Mouse (Mus musculus): ENCODE data around the gene St6galnac5. TPM values are rescaled to one million over a fixed set of nuclear protein-coding genes. Genes with fewer than 3 reads are reported as not detected.

St6galnac5 gene
- total RNA-seq, 2 experiments from 2014 or later: 2.5 to 4.9 TPM

DNA sequence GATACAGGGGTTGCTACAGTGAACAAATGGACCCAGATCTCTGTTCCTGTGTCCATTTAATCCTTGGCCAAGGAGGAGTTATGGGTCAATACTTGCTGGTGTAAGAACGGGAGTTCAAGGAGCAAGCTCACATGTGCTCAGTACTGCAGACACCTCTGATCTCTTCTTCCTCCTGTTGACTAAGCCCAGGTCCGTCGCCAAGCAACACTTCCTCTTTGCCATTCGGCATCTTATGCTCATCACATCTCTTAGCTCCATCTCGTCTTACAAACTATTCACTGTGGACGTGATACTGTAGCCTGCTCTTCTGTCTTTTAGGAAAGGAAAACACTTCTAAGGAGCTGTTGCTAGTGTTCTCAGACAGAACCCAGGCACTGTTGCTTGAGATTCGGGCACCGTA lies 64.5 kb downstream of the St6galnac5 start:
- no peak for DNase-seq (ENCODE audit: low spot score in 2 of 2)

DNA sequence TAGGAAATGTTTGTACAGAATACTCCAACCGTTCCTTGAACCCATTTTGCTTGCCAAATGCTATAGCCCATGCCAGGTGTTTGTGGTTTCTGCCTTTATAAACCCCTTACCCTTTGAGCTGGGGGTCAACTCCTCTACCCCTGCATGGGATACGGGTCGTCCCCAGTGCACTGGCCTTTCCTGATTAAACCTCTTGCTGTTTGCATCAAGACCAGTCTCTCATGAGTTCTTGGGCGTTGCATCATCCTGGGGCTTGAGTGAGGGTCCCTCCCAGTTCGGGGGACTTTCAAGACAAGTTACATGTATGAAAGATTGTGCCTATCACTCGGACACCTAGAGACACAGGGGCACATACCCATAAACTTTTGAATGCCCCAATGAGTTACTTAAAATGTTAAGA lies 67.7 kb downstream of the St6galnac5 start:
- DNase-seq (ENCODE audit: low spot score in 2 of 2): no peak

DNA sequence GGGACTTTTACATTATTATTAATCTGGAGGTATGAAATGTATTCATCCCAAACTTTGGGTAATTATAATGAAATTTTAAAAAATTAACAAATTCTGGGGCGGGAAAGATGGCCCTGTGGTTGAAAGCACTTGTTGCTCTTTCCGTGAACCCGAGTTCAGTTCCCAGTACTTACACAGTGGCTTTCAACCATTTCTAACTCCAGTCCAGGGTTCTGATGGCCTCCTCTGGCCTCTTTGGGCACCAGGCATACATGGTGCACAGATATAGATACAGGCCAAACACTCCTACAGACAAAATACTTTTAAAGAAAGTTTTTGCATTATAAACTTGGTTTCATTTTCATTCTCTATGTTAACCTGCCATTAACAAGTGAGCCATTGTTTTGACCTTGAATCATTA lies 68.4 kb downstream of the St6galnac5 start:
- no peak for DNase-seq (ENCODE audit: low spot score in 2 of 2)

DNA sequence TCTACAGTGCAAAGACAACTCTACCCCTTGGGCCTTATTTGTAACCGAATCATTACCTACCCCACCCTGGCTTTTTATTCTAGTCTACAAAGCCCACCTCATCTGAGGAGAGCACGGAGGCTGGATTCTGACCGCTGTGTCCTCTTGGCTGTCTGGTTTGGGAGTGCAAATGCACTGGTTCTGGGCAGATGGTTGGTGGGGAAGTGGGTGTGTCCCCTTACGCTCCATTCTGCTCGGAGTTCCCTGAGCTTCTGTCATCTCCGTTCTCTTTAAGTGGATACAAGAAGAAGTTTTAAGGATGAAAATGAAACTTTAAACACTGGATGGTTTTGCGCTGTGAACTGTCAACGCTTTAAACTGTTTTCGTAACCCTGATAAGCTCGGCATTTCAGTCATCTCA lies 68.9 kb downstream of the St6galnac5 start:
- no peak for DNase-seq (ENCODE audit: low spot score in 2 of 2)

DNA sequence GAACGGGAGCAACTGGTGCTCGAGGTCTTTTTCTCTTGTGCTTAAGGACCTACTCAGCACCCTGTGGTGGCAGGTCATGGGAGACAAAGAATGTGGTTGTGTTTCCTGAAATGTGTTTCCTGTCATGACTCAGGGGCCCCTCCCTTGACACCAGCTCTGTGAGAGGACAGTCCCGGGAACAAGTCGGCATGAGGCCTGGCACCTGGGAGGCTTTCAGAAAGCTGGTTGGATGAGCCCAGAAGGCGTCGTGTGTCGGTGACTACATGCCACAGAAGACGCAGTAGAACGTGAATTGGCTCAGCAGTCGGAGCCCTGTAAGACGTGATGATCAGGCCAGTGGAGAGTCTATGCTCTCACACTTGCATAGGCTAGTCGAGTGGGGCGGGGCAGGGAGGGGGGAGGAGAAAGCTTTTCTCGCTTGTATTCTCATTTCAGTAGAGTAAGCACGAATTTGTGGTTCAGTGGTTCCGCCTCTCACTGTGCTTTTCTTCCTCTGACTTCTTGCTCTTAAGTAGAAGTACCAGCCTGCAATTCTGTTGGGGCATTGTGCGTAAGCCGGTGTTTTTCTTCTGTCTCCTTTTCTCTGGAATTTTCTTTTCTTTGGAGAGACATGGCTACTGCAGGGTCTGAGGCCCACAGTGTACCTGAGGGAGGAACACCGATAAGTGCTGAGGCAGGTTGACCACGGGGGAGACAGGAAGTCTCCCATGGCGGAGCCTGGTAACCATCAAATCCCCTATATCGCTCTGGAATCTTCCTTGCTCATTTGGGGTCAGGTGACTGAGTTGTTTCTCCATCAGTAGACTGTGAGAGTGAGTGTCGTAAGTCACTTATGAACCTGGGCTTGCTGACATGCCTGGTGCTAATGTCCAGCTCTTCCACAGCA lies 69.6 kb downstream of the St6galnac5 start:
- no peak for DNase-seq (ENCODE audit: low spot score in 2 of 2)

DNA sequence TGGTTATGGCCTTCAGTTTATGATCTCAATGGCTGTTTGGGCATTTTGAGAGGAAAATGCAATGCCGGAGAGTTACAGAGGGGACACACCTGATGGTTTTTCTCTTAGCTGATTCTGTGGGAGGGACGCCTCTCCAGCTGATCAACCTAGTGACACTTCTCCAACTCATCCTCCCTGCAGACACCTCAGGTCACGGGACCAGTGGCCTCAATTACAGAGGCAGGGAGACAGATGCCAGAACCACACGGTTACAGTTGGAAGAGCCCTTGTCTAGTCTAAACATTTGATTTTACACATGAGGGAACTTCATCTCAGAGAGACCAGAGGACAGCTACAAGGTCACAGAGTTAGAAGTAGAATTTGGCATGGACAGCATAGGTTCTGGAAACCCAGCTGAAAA lies 70.5 kb downstream of the St6galnac5 start:
- DNase-seq (ENCODE audit: low spot score in 2 of 2): no peak

DNA sequence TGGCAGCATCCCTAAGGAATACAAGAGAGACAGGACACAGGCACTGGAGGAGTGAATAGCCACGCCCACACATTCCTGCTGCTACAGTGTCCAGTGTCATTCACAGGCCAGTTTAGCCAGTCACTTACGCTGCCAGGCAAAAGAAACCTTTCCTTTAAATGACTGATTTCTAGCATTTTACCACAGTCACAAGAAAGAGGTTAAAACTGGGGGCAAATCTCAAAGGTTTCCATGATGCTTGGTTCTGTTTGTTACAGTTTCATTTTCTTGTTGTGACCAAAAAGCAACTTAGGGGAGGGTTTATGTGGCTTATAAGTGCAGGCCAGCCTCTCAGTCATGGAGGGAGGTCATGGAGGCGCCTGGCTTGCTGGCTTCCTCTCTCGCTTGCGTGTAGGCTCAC lies 74.4 kb downstream of the St6galnac5 start:
- no peak for DNase-seq (ENCODE audit: low spot score in 2 of 2)

DNA sequence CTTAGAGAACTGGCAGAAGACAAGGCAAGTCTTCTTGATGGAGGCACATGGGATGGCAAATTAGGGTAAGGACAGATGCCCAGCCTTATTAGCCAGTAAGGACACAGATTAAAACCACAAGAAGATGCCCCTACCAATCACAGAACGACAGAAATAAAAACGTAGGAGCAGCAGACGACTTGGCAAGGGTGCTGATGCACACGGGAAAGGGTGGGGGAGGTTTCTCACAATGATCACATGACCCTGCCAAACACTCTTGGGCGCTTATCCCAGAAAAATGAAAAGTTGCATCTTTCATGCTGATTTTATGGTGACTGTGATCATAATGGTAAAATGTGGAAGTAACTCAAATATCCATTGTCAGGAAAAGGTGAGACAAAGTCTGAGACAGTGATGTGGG lies 75.0 kb downstream of the St6galnac5 start:
- DNase-seq (ENCODE audit: low spot score in 2 of 2): no peak

DNA sequence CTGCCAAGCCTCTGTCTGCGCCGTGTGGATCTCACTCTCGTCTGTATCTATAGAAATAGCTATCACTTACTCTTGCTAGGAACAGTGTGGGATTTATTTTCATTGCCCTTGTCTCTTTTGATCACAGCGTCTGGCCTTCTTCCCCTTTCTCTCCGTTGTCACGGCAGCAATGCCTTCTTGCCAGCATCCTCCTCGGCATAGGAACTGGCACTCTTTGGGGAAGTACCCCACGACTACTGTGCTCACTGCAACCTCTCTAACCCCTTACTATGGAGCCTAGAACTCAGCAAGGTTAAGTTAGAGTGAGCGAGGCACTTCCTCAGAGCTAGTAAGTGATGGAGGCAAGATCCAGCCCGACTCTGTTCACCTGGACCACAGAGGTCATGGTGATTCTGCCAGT lies 76.2 kb downstream of the St6galnac5 start:
- DNase-seq (ENCODE audit: low spot score in 2 of 2): no peak

DNA sequence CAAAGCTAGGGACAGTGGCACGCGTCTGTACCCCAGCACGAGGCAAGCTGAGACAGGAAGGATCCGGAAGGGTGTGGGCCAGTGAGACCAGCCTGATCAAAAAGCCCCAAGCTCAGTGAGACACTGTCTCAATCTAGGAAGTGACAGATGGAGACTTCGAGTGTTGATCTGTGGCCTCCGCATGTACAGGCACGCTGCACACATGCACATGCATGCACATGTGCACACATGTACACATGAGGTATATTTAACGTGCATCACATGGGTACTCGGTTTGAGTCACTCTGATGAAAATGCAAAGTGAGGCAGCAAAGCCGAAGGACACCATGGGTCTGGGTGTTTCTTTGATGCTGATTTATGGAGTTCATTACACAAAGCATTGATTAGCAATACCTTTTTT lies 77.0 kb downstream of the St6galnac5 start:
- DNase-seq (ENCODE audit: low spot score in 2 of 2): no peak

DNA sequence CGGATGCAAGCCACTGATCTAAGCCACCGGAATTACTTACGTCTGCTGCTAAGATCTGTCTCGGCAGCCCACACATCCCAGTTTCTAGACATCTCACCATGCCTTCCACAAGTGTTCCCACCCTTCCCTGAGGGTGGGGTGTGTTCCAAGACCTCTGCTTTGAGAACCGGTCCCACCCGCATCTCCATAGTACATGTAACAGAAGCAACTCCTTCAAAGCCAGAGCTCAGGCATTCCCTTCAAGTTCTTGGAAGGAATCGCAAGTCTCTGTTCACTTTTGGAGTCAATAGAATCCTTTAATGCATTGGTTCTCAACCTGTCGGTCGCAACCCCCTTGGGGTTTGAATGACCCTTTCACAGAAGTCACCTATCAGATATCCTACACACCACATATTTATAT lies 83.1 kb downstream of the St6galnac5 start:
- DNase-seq (ENCODE audit: low spot score in 2 of 2): no peak

DNA sequence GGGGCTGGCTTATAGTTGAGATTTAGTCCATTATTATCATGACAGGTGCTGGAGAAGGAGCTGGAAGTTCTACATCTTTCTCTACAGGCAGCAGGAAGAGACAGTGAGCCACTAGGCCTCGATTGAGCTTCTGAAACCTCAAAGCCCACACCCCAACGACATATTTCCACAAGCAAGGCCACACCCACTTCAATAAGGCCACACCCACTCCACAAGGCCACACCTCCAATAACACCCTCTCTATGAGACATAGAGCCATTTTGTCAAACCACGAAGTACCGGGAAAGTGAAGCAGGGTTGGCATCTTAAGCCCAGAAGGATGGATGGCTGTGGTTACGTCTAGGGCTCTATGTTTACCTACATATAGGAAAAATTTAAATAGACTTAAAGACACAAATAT lies 84.8 kb downstream of the St6galnac5 start:
- no peak for DNase-seq (ENCODE audit: low spot score in 2 of 2)

DNA sequence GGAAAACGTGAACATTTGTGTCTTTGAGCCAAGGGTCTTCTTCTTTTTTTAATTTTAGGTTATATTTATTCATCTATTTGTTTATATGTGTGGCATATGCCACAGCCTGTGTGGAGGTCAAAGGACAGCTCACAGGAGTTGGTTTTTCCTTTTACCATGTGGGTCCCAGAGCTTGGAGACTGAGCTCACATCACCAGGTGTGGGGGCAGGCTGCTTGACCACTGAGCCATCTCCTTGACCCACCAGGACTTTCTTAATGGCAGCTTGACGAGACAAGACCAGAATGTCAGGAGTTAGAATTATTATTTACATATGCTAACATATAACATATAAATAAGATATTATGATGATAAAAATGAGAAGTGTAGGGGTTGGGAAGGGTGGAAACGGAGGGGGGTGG lies 85.9 kb downstream of the St6galnac5 start:
- DNase-seq (ENCODE audit: low spot score in 2 of 2): no peak

DNA sequence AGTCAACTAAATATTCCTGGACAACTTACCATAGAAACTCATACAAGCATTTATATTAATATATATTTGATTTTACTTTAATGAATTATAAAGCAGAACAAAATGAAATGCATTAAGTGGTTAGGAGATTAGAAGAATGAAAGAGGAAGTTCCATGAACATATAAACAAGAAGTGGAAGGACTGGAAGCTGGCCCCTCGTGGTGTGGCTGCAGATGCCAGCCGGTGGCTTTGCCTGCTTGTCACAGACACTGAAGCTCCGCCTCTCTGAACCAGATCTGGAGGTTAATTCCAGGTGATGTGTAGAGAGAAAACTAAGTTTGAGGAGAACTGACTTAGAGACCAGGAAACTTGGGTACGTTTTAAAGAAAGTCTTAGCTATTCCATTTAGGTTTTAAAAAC lies 87.1 kb downstream of the St6galnac5 start:
- no peak for DNase-seq (ENCODE audit: low spot score in 2 of 2)

DNA sequence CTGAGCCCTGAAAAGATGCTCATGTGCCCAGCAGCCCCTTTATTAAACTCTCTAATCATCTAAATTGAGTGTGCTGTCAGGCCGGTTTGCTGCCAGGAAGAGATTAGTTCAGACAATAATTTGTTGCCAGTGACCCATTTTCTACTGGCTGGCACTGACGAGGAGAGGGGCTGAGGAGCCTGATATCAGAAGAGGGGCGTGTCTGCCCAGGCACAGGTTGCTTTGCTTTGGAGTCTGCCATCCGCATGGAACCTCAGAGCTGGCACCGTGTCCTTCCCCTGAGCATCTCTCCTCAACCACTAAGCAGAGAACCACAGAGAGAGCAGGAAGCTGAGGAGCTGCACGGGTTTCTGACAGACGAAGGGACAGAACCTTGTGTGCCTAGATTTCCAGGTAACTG lies 93.9 kb downstream of the St6galnac5 start:
- DNase-seq (ENCODE audit: low spot score in 2 of 2): no peak

DNA sequence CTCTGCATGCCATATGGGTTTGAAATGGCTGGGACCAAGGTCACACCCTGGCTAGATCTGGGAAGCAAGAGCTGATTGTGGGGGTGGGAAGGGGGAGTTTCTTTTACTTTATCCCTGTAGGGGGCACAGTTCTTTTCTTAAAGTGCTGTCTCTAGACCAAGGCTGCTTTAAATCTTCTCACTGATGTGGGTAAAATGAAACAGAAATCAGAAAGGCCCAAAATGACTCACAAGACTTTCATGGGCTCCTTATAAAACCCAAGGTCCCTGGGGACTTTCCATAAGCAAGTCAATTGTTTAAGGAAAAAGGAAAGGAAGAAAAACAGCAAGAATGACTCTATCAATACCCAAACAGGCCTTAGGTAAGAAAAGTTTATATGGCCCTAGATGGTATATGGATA lies 95.3 kb downstream of the St6galnac5 start:
- no peak for DNase-seq (ENCODE audit: low spot score in 2 of 2)

DNA sequence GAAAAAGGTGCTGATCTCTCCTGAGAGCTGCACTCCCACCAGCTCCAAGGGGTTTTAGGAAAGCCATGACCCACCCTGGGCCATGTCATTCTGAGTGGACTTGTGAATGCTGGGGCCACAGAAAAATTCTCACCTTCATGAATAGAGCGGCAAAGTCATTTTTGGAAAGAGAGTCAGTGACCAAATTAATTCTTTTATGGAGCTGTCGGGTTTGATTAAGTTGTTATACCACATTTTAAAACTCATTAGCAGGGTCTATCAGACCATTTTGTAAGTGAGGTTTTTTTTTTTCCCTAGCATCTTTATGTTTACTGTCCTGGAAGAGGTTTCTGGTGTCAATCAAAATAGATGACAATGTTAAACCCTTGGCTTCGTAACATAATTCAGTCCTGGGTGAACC lies 98.5 kb downstream of the St6galnac5 start:
- DNase-seq (ENCODE audit: low spot score in 2 of 2): no peak

DNA sequence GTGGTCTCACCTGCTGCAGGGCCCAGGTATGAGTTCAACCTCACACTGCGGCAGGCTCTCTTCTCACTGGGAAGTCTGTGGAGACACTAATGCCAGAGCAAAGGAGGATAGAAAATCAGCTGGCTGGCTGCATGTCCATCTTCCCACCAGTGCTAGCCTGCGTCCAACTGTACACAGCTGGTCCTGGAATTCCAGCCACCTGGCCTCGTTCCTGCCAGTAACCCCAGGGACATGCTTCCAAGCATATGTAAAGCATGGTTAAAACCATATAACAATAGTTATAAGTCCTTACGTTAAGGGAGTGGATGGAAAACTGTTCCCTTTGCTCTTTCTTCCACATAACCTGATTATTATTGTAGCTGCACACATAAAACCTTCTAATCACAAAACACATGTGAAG lies 100.3 kb downstream of the St6galnac5 start:
- DNase-seq (ENCODE audit: low spot score in 2 of 2): no peak

DNA sequence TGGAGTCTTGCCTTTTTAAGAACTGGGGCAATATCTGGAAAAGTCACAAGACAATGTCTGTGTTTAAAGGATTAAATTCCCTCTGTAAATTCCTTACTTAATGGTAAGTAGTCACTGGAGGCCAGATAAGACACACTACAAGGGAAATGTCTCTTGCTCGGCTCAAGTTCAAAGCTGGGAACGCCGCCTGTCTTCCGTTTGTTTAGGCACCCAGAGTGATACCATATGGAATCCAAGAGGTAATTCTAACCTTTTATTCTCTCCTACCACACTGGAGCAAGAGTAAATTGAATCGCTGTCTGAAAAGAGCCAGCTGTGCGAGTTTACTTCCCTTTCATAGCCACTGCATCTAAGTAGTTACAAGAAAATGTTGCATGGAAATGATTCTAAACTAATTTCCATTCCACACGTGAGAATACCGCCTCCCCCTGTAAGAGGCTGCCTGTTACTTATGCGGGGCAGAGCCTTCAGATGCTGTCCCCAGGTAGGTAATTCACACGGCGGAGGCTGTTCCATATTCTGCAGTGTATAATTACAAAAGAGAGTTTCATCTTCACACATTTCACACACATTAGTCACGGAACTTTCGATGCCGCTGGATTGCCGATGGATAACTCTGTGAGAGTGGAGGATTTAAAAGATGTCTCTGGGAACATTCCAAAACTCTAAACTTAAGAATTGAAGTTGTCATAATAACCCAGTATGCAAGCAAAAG lies 101.8 kb downstream of the St6galnac5 start:
- no peak for DNase-seq (ENCODE audit: low spot score in 2 of 2)

DNA sequence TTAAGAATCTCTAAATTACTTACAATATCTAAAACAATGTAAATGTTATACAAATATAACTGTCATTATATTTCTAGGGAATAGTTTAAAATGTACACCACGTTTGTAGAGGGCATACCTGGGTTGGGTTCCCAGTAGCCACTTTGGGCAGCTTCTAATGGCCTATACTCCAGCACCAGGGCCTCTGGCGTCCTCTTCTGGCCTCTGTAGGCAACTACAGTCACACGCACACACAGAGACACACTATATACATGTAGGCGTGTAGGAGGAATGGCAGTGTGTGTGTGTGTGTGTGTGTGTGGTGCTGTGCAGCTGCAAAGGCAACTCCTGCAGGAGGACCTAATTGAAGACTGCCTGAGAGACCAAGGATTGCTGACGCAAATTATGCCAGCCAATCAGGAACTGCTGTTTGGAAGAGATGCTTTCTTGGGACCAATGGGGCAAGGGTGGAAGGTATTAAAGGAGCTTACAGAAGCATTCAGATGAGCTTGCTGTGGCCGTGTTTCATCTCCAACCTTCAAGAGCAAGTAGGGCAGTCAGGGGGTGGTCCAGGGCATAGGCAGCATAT lies 106.2 kb downstream of the St6galnac5 start:
- no peak for DNase-seq (ENCODE audit: low spot score in 2 of 2)

DNA sequence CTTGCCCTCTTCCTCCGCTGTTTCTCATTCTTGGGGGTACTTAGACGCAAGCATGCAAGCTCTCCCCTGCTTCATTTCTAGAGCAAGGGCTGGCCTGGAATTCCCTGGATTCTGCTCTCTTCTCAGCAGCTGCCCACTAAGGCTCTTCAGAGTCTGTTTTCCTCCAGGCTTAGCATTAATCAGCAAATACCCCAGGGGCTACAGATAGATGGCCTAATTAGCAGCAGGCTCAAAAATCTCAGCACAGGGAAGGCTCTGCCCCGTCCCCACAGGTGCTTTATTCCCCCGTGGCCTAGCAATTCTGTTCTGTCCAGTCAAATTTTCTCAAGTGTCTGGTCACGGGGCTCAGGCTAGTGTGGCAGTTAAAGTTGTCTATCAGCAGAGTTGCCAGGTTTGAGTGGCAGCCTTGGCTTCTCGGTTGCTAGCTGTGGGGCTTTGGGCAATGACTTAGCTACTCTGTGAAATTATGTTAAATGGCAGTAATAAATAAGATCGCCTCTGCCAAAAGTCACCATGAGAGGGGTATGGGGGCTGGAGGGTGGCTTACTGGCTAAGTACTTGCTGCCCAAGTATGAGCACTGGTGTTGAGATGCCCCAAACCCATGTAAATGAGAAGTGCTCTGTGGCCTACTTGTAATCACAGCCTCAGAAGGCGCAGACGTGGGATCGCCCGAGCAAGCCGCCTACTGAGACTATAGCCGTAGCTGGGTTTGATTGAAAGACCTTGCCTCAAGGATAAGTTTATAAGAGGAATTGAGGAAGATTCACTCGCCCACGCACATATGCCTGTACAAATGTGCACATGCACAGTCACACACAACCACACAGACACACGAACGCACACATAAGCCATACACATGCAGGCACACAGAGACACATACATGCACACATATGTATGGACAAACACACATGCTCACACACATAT lies 107.4 kb downstream of the St6galnac5 start:
- no peak for DNase-seq (ENCODE audit: low spot score in 2 of 2)

Data from adrenal gland, postnatal 4 days (tissue).